Mouse (Mus musculus): ENCODE data around the gene Cfap97d2.

Gene Cfap97d2

DNA sequence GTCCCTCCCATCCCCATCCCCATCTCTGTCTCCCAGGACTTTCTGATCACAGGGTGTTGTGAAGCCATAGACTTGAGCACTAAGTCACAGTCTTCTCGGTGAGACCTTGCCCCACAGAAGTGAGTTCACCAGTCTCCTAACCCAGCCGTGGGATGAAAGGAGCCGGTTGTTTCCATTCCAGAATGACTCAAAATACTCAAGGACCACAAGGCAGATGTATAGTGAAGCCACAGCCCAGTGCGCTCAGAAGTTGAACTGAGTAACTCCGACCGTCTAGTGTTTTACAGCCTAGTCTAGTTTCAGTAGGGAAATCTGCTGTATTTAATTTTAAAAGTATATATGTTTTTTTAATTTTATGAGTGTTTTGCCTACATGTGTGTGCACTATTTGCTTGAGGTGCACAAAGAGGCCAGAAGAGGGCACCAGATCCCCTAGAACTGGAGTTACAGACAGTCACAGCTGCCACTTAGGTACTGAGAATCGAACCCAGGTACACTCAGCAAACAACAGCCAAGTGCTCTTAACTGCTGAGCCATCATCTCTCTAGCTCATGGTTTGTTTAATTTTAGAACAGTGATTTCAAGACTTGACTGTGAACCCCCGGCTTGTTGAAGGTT, 18.5 kb upstream of the Cfap97d2 start:
- in situ Hi-C loops (cut with MboI; ENCODE audit: low sequenced_read_pairs) = no loop called here

DNA sequence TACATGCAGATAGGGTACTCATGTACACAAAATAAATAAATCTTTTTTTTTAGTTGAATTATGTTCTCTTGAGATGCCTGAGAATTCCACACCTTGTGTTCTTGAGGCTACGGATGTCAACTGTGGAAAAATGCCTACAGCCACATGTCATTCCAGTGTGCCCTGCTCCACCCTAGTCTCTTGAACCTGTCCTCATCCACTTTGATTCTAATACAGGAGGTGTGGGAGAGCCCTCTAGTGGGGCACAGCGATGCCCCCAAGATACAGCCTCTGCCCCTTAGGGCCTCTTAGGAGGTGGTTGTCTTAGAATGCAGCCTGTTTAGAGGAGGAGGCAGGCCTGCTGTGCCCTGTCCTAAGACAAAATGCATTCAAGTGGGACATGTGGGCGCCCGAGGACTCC, 17.7 kb upstream of the Cfap97d2 start:
- in situ Hi-C loops (cut with MboI; ENCODE audit: low sequenced_read_pairs) = no loop called here

- in situ Hi-C loops (cut with MboI; ENCODE audit: low sequenced_read_pairs) = no loop called here
Observed at GRCm38 (mm10) chr8:13688461-13688860, 17.2 kb upstream of the Cfap97d2 start.

GRCm38 (mm10) chr8:13689331-13689730, 16.4 kb upstream of the Cfap97d2 start:
- in situ Hi-C loops (cut with MboI; ENCODE audit: low sequenced_read_pairs) = no loop called here

DNA sequence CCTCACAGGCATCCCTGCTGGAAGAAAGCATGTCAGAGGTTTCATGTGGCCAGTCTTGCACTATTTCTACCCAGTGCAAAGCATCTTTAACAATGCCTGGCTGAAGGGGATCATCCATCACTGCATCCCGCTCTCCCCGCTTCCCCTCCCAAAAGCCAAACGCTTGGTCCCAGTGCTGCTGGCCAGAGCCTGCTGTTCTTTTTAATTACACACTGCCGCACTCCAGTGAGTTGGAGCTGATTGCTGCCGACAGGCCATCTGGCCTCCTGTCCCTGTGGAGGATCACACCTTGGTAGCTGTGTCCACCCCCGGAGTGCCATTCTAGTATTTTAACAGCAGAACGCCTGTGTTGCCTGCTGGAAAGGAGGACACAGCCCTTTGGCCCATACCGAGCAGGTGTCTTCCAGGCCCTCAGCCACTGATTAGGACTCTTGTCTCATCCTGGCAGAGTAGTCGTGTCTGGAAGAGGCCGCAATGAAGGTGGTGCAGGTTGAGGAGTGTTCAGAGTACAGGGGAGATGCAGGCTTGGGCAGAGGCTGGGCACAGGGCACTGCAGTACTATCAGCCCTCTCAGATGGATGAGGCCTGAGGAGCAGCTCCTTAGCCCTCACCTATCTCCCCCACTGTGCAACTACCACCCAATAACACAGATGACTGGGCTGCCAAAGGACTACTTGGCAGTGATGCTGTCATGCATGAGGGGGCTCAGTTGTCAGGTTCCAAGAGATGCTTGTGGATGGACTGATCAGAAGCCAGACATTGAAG, 13.2 kb upstream of the Cfap97d2 start:
- in situ Hi-C loops (cut with MboI; ENCODE audit: low sequenced_read_pairs) = no loop called here

GRCm38 (mm10) chr8:13694735-13695134, 11.0 kb upstream of the Cfap97d2 start:
- in situ Hi-C loops (cut with MboI; ENCODE audit: low sequenced_read_pairs) = no loop called here

GRCm38 (mm10) chr8:13695203-13695867, 10.4 kb upstream of the Cfap97d2 start:
- in situ Hi-C loops (cut with MboI; ENCODE audit: low sequenced_read_pairs) = no loop called here

DNA sequence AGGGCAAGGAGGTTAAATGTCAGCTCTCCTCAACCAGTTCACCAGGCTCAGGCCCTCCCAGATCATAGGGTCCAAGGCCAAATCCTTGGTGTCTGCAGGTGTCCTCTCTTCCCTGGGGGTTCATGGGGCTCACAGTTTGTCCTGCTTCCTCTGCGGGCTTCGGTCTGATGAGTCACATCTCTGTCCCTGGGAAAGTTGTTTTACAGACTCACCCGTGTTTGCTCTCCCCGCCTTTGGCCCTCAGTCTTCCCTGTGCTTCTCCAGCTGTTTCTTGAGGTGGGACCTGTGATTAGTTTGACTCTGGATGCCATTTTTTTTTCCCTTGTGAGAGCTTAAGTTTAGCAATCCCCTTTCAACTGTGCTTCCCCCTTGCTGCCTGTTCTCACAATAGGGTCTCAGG, 9.5 kb upstream of the Cfap97d2 start:
- in situ Hi-C loops (cut with MboI; ENCODE audit: low sequenced_read_pairs) = no loop called here

GRCm38 (mm10) chr8:13697196-13697595, 8.5 kb upstream of the Cfap97d2 start:
- in situ Hi-C loops (cut with MboI; ENCODE audit: low sequenced_read_pairs) = no loop called here

DNA sequence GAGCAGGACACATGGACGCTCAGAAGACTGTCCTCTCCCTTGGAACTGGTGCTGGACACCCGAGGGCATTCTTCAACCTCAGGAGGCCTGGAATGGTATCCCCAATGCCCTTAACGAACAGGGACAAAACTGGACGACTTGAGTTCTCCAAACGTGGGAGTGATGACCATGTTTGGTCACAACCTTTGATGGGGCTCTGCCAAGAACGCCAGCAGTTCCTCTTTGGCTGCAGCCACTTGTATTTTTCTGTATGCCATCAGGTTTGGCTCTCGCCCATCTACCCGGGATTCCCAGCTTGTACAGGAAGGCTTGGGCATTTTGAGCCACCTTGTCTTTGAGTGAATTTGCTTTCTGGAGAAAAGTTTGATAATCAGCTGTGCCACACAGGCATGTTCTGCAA, 8.0 kb upstream of the Cfap97d2 start:
- in situ Hi-C loops (cut with MboI; ENCODE audit: low sequenced_read_pairs) = no loop called here

DNA sequence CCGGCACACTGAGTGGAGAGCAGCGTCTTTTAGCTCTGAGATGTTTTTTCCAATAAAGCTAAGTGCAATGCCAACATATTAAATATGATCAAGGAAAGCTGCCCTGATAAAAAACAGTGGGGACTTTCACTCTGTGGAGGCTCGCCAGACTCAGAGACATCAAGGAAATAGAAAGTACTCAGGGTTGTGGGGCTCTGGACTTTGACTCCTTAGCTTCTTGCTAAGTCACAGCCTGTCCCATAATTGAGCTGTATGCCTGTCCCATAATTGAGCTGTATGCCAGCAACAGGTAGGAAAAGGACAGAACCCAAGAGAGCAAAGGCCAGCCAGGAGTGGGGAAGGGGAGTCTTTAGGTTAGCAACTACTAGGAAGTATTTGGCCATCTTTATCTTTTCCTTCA, 7.4 kb upstream of the Cfap97d2 start:
- in situ Hi-C loops (cut with MboI; ENCODE audit: low sequenced_read_pairs) = no loop called here

- in situ Hi-C loops (cut with MboI; ENCODE audit: low sequenced_read_pairs) = no loop called here
Observed at GRCm38 (mm10) chr8:13699323-13699949, 6.3 kb upstream of the Cfap97d2 start.

DNA sequence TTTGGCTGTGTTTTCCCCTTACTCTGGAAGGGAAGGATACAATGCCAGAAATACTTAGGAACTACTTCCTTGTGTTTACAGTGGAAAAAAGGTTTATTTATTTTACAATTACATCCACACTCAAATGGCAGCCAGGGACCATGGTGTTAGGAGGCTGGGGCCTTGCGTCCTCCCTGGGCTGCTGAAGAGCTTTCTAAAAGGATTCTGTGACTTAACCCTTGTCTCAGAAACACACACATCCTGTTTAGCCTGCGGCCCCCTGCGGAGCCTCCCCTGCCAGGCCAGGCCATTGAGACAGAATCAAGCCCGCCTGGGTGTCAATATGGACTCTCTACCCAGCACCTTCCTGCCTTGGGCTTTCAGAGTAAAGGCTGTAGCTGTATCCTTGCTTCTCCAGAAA, 2.9 kb upstream of the Cfap97d2 start:
- in situ Hi-C loops (cut with MboI; ENCODE audit: low sequenced_read_pairs) = no loop called here

- in situ Hi-C loops (cut with MboI; ENCODE audit: low sequenced_read_pairs) = no loop called here
Observed at GRCm38 (mm10) chr8:13703756-13704155, 1.9 kb upstream of the Cfap97d2 start.

DNA sequence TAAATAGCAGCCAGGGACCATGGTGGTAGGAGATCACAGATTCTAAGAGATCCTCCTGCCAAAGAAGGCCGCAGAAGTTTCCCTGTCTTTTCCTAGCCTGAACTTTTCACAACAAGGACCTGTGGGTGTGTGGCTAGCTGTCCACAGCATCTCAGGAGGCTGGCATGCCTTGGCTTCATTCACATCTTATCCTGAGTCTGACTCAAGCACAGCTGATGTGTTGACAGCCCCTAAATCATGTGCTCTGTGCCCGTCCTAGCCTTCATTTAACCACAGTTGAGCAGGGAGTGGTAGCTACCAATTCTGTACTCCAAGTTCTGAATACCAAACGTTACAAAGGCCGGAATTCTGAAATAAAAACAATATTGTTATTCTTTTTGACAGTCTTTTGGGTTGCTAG, 1.4 kb upstream of the Cfap97d2 start:
- in situ Hi-C loops (cut with MboI; ENCODE audit: low sequenced_read_pairs) = no loop called here

GRCm38 (mm10) chr8:13706918-13707317, 1.2 kb downstream of the Cfap97d2 start:
- in situ Hi-C loops (cut with MboI; ENCODE audit: low sequenced_read_pairs) = no loop called here

DNA sequence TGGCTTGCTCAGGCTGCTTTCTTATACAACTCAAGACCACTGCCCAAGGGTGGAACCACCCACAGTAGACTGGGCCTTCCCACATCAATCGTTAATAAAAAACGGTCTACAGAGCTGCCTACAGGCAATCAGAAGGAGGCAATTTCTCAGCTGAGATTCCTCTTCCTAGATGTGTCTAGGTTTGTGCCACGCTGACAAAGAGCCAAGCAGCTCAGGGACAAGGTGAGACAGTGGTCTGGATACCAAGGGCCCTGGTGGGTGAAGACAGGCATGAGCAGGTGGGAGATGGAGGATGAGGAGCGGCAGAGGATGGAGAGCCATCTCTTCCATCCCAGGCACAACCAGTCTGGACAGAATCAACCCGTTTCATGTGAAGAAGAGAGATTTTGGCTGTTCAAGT, 2.8 kb downstream of the Cfap97d2 start:
- in situ Hi-C loops (cut with MboI; ENCODE audit: low sequenced_read_pairs) = no loop called here

DNA sequence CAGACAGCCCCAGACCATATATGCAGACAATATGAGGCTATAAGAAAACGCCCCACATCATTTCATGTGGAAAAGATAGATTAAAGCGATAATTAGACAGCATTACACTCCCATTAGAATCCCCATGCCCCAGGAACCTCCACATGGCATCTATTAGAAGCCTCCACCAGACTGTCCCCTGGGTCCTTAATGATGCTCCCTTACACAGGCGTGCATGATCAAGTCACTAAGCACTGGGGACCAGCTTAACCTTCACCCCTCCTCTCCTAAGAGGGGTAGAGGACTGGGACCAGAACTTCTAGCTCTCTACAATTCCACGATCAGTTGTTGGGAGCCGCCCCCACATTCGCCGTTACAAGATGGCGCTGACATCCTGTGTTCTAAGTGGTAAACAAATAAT, 13.3 kb downstream of the Cfap97d2 start:
- in situ Hi-C loops (cut with MboI; ENCODE audit: low sequenced_read_pairs) = no loop called here

GRCm38 (mm10) chr8:13725722-13726121, 20.0 kb downstream of the Cfap97d2 start:
- in situ Hi-C loops (cut with MboI; ENCODE audit: low sequenced_read_pairs) = no loop called here

DNA sequence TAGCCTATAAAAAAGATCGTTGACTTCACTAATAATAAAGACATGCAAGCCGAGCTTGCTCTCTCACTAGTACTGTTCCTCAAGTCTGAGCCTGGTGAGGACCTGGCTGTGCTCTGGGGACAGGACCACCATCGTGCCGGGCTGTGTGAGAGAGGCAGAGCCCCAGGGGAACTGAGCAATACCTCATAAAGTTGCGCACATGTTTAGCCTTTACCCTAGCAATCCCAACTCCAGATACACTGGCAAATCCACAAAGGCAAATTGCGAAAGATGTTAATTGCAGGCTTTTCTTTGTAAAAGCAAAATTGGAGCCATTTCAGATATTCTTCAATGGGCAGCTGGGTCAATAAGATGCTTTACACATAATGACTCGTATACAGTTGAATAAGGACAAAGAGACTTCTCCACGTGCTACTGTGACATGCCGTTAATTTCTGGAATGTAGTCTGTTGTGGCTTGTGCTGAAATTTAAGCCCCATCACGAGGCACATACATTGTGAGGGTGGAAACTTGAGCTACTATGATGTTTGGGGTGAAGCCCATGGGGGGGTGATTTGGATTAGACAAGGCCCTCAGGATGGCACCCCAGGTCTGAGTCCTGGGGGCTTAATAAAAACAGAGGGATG, 21.9 kb downstream of the Cfap97d2 start:
- in situ Hi-C loops (cut with MboI; ENCODE audit: low sequenced_read_pairs) = no loop called here

DNA sequence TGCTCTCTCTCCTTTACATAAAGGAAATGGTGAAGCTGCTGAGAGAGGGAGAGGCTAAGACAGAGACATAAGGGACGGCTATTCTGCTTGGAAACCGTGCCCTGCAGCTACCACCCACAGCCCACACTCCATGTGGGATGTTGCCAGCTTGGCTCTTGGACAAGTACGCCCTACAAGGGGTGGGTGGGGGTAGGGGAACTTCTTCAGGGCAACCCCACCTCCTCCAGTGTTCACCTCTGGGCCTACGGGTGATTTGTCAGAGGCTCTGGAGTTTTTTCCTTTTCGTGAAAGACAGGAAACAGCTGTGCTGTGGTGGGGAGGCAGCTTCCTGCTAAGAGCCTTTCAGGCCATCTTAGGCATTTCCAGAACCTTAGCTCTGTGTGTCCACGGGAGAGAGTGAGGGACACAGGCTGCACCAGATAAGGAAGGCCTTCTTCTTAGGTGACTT, 34.7 kb downstream of the Cfap97d2 start:
- in situ Hi-C loops (cut with MboI; ENCODE audit: low sequenced_read_pairs) = no loop called here

All from CH12F3 (cell line).